Mouse (Mus musculus) brain, adult 2 months (tissue): ENCODE data around the gene Abca15.
"Not testable (repeated sequence)": the region's sequence is repeated elsewhere in the genome, so short reads cannot be mapped to it uniquely, and the experiment has no call there.

ENCODE experiments used
- DNase-seq: peaks from one replicate; pipeline ENCODE4 v3.0.0; 2011; ENCODE audit warnings: low read depth, low spot score

Gene Abca15

DNA sequence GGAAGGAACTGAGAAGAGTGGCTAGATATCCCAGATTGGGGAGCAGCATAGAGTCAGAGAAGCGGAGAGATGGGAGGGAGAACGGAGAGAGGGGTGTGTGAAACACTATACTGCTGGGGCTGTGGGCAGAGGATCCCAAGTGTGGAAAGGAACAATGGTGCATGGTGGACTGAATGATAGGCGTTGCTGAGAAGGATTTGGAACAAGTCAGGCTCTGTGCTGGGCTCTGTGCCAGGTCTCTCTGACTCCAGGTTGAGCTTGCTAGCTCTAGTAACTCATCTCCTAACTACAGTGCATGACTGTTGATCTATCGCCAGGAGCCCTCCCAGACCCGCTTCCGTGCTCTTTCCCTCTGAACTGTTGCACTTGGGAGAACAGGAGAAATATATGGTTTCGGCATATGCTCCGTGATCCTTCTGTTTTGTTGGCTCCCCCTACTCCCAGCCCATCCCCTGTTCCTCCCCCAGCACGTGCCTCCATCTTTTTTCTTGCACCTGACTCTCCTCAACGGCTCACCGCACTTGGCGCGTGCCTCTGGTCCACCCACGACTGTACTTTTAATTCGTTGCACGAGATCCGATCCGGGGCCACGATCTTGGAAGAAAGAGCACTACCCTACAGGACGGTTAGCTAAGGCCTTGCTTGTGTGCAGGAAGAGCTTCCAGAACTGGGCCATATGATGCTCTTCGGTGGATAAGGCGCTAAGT, at the start of gene Abca15:
TSS of gene Abca15 (plus strand) at position 584 of the 707 bp plus-strand sequence.
- DNase-seq, result peak; percentile 13

DNA sequence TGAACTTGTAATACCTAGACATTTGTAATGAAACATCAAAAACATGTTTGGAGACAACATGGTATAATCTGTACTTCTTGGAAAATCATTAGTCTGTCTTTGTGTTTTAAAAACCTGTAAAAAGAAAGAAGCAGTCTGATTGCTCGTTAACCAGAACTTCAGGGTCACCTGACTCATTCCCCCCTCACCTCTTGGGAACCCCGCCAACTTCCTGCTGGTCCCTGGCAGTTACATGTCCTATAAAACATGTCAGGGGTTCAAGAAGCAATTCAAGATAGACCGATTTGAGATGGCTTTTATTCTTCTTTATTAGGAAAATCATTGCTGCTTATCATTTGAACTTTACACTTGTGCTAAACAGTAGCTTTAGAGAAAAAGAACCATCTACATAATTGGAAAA, 43.2 kb upstream of the Abca15 start:
- no peak for DNase-seq

DNA sequence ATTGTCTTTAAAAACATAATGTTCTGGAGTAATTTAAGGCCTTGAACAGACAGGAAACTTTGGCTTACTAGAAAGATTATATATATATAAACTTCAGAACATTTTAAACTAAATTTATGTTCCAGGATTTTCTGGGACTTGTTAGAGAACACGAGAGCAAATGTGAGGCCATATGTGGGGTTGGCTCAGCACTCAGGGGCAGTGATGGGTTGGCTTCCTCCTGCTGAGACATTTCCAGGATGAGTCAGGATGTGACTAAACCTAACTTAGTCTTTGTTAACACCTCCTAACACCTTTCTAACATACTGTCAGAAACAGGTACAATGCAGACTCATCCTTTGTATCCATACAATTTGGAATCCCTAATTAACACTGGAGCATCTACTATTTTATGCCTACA, 12.4 kb upstream of the Abca15 start:
- peak; percentile 86 for DNase-seq

DNA sequence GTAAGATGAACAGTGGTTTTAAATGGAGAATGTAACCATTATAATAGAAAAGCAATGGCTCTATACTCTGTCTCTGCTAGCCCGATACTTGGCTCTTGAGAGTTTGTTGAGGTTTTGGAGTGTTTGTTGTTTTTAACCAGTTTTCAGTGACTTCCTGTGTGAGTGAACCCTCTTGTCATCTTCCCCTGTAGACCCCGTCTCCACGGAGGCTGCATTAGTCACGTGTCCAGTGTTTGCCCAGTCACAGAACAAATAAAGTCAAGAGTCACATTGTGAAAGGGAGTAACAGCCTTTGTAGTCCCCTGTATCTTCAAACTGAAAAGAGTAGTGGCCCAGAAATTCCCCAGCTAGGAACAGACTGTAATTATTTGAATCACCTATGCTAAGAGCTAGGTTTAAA, 5.5 kb upstream of the Abca15 start:
- DNase-seq, result no peak

DNA sequence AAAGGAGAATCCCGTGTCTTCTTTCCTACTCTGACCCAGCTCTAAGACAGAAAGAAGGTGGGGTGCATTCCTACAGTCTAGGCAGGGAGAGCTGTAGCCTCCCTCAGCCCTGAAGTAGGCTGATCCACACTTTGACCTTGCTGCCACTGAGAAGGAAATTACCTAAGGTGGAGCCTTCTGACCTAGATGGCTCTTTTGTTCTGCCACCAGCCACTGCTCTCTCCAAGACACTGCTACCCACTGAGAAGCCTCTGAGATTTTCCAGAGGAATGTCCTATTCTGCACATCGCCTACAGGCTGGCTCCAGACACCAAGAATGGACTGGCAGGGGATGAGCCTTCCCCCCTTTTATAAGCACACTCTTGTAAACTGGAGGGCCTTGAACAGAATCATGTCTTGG, 2.6 kb upstream of the Abca15 start:
- DNase-seq, result not testable (repeated sequence)

DNA sequence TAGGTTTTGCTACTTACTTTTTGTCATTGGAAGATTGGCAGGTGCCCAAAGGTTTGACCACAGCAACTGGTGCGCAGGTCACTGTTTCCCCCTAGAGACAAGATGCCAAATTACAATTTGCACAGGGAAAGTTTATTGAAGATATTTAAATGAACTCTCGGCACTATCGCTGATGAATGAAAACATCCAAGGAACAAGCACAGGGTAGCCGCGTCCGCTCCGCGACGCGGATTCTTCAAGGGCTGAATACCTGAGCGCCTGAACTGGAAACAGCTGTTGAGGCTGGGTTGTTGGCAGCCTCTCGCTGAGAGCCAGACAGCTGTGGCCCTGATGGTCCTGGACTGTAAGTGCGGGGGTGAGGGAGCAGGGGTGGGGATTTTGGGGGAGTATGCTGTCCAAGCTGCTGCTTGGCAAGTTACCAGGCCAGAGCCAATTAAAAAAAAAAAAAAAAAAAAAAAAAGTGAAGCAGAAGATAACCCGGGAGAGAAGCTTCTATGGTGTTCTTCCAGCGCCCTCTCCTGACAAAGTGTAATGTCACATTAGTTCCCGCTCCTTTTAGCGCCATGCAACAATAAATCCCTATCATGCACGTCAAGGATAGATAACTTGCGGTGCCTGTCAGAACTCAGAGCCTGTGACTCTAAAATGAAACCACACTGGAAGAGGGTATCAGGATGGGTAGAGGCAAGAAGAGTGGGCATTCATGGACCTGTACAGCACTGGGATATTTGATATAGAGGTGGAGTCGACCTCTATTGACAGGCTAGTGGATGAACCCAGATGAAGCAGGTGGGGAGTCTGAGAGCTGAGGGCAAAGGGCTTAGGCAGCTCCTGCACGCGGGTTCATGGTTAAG, 1.0 kb upstream of the Abca15 start:
- DNase-seq, result peak; percentile 65

DNA sequence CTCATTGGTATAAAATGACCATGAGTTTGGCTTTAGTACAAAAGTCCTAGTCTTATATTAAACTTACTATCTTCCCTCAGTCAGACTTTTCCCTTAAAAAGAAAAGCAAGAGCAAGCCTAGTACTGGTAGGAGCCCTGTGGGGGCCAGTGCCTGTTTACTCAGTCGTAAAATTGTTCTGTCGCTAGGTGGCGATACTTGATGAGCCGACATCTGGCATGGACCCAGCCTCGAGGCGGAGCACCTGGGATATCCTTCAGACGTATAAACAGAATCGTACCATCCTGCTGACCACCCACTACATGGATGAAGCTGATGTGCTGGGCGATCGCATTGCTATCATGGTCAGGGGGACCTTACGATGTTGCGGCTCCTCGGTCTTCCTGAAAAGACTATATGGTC, 32.7 kb downstream of the Abca15 start:
- DNase-seq, result no peak

DNA sequence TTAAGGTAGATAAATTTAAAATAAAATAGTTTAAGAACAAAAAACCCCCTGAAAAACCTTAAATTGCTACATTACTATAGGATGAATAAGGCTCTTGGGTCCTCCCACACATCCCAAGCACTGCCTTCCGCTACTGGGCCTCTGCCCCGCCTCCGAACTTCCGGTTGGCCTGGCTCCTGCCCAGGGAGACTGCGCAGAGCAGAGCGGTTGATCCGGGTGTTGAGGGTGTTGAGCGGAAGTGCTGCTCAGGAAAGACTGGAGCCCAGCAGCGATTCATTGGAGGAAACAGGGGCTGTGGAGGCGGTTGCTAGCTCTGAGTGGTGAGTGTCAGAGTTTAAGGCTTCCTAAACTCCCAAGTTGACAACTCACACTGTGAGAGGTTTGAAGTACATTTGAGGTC, 81.0 kb downstream of the Abca15 start, which contains the start of gene Abca16:
TSS of gene Abca16 (plus strand) at position 201 of the 400 bp plus-strand sequence.
- no peak for DNase-seq

DNA sequence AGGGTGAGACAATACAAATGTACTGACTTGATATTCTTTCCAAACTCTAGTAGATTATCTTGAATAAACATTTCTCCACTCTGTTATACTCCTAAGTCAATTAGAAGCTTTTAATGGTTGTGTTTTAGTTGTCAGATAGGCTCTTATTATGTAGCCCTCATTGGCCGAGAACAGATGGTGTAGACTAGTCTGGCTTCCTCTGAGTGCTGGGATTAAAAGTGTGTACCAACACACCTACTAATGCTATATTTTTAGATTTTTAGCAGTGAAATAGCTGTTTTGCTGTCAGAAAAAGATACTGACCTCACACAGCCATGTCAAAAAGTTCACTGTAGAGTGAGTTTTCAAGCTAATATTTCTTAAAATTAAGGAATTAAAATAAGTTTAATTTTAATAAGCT, 83.9 kb downstream of the Abca15 start:
- DNase-seq, result peak; percentile 0

DNA sequence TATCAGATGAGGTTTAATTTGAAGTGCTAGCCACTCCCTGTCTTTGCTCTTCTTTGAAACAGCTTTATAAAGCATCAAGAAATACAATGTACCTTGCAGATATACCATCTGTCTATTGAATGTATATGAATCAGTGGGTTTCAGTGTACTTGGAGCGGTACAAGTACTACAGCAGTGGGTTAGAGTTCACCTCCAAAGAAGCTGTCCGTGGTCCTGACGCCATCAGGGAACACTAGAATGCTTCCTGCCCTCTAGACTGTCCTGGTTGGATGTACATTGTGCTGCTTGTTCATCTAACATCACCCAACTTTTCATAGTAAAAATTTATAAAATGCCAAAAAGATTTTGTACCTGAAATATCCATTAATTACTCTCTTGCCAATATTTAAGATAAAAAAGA, 98.2 kb downstream of the Abca15 start:
- no peak for DNase-seq

DNA sequence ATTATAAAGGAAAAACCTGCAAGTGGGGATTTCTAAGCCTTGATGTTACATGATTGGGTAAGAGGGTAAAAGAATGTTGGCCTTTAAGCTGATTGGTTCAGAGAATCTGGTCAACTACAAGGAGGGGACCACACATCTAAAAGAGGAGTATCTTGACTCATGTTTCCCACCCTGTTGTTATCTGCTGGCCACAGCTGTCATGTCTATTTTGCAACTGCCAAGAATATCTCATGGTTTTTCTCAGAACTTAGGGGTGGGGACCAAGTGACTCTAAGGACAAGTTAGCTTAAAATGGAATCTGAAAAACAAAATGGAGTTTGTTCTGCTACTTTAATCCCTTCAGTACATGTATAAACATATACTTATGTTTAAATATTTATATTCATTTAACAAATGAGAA, 103.0 kb downstream of the Abca15 start:
- DNase-seq, result no peak
